Mouse (Mus musculus) heart, postnatal 0 days (tissue): ENCODE data around the gene Mroh7.
"Not testable (repeated sequence)": the region's sequence is repeated elsewhere in the genome, so short reads cannot be mapped to it uniquely, and the experiment has no call there.

Experiments used
- CTCF ChIP-seq: IDR thresholded peaks from 2 replicates; pipeline ENCODE4 v1.5.1; 2016; ENCODE audit warnings: antibody characterized with exemption, control low read depth, low read depth
- EP300 ChIP-seq: IDR thresholded peaks from 2 replicates; pipeline ENCODE4 v1.6.1; 2016; ENCODE audit warnings: antibody characterized with exemption, low read depth

DNA sequence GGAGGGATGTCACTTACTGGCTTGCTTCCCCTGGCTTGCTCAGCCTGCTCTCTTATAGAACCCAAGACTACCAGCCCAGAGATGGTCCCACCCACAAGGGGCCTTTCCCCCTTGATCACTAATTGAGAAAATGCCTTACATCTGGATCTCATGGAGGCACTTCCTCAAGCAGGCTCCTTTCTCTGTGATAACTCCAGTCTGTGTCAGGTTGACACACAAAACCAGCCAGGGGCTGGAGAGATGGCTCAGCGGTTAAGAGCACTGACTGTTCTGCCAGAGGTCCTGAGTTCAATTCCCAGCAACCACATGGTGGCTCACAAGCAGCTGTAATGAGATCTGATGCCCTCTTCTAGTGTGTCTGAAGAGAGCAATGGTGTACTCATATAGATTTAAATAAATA lies 6.2 kb upstream of the Mroh7 start:
- not testable (repeated sequence) for TF ChIP-seq CTCF, EP300
